In genomic region chr7:59080109-59080508, GRCm38 (mm10) we compare ENCODE assay signal across 8 mouse cellular contexts.
DNase-seq lines count a peak whose midpoint lies in the region; ATAC-seq and TF ChIP-seq lines count a peak whose summit lies in the region.

No protein-coding gene starts in this region.

- TF ChIP-seq CTCF in cerebellum, adult 2 months (IDR thresholded peaks at IDR 0.05; ENCODE audit: borderline replicate concordance, insufficient read depth, low read depth, low read length): peak; percentile 28; the same call in 1 of the 2 replicates

- peak; percentile 7 to 10 for DNase-seq in cerebellum, adult 2 months
- DNase-seq in lung, postnatal 10 days: peak; percentile 5
- DNase-seq in lung, postnatal 36 days: no peak
- peak; percentile 4 to 38 for DNase-seq in frontal cortex, postnatal 36 days (ENCODE audit: low spot score in 2 of 2)
- DNase-seq in gastrocnemius, postnatal 4 days (ENCODE audit: low spot score in 2 of 2): no peak

- no peak overlapping the region for H3K4me2 ChIP-seq in midbrain, embryonic 15.5 days

- no peak overlapping the region for H3K27ac ChIP-seq in cerebellum, adult 2 months (ENCODE audit: insufficient read depth, low read length)
- H3K27ac ChIP-seq in midbrain, embryonic 15.5 days: no peak overlapping the region

- no peaks in the 10 kb centered on the region for H3K27me3 ChIP-seq in cerebellum, adult 2 months (ENCODE audit: control insufficient read depth, insufficient read depth, low read length)
- no peaks in the 10 kb centered on the region for H3K27me3 ChIP-seq in midbrain, embryonic 15.5 days (replicated peaks)

- no peaks in the 10 kb centered on the region for H3K4me1 ChIP-seq in cerebellum, adult 2 months (ENCODE audit: control insufficient read depth, insufficient read depth, low read length)
- no peaks in the 10 kb centered on the region for H3K4me1 ChIP-seq in midbrain, embryonic 15.5 days

- no peak overlapping the region for H3K4me3 ChIP-seq in cerebellum, adult 2 months (replicated peaks; ENCODE audit: insufficient read depth, low read depth, low read length)
- no peak overlapping the region for H3K4me3 ChIP-seq in midbrain, embryonic 15.5 days

- no peak; the same call in 1 of the 2 replicates for ATAC-seq in cerebellum, adult (ENCODE audit: insufficient number of reproducible peaks, low FRiP score, low TSS enrichment)
- peak; percentile 79 for ATAC-seq in midbrain, embryonic 15.5 days (replicated peaks)
- no peak for ATAC-seq in monocyte, adult 5-6 weeks (replicated peaks; ENCODE audit: insufficient number of reproducible peaks, low FRiP score, low TSS enrichment, poor library complexity, severe bottlenecking)

- no peaks in the 10 kb centered on the region for H3K36me3 ChIP-seq in midbrain, embryonic 15.5 days (replicated peaks)

- WGBS in cerebellum, adult 2 months: 43% methylated on average over 7 of the region's 7 CpGs
- WGBS in midbrain, embryonic 15.5 days: 54% methylated on average over 7 of the region's 7 CpGs

- no peak overlapping the region for H3K9ac ChIP-seq in midbrain, embryonic 15.5 days

- TF ChIP-seq POLR2A in cerebellum, adult 2 months (IDR thresholded peaks at IDR 0.05; ENCODE audit: borderline replicate concordance, insufficient read depth, low read length): no peak

- no peaks in the 10 kb centered on the region for H3K9me3 ChIP-seq in midbrain, embryonic 15.5 days

Comparison
In these comparisons a context has a peak if more than half of its experiments do, and no peak if none do; other contexts are left out.
1. DNase-seq: peak in cerebellum, adult 2 months (2 of 2), lung, postnatal 10 days (single experiment) and frontal cortex, postnatal 36 days (2 of 2); none in lung, postnatal 36 days (single experiment) and gastrocnemius, postnatal 4 days (0 of 2).